Mouse (Mus musculus) bone marrow macrophage, adult 2 months (primary cell): ENCODE measurements around the gene Cep128.

ENCODE experiments used
- CTCF ChIP-seq: IDR thresholded peaks from 2 replicates; pipeline ENCODE4 v1.5.1; 2012; ENCODE audit warnings: low read depth, mild to moderate bottlenecking, low read length, moderate library complexity
- POLR2A ChIP-seq: IDR thresholded peaks from 2 replicates; pipeline ENCODE4 v1.6.1; 2012; ENCODE audit warnings: mild to moderate bottlenecking, low read depth, low read length, borderline replicate concordance

DNA sequence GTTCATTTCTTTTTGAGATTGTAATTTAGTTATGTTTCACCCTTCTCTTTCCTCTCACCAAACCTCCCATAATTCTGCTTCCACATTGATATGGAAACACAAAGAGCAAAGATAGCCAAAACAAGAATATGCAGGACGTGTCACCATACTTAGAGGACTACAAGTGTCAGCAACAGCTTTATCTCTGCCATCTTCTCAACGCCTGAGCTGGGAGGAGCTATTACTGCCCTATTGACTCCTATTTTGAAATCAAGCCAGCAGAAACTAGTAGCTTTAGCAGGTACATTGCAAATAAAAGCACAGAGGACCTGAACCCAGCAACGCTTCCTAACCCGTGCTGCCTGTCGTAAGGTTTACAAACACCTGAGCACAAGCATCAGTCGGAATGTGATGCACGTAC, 127.9 kb downstream of the Cep128 start:
- TF ChIP-seq CTCF, result no peak
- no peak for TF ChIP-seq POLR2A
